Mouse (Mus musculus) layer of hippocampus, postnatal 14 days (tissue): ENCODE results near the gene Wbp1. TPM values are rescaled to one million over a fixed set of nuclear protein-coding genes. Genes with fewer than 3 reads are reported as not detected.

ENCODE experiments used
- DNase-seq, 2 experiments: peaks; one replicate each; pipeline ENCODE4 v3.0.0; 2021 to 2022; ENCODE audit warnings: low spot score in 2 of 2, mixed read lengths in 1 of 2
- total RNA-seq, 2 experiments: library from RNA; stranded (reverse); gene quantifications; 2 replicates each; pipeline ENCODE4 v1.2.3; 2021

Gene Wbp1
- total RNA-seq, 2 experiments from 2014 or later = 66.7 to 72.6 TPM

- DNase-seq = no peak
These were observed 3.7 kb downstream of the Wbp1 start for GRCm38 (mm10) chr6:83117616-83118015.

- DNase-seq = no peak
These were observed 4.3 kb downstream of the Wbp1 start for GRCm38 (mm10) chr6:83117165-83117438.

GRCm38 (mm10) chr6:83116373-83117164 is 4.8 kb downstream of the Wbp1 start:
- DNase-seq = no peak

- DNase-seq = peak in 1 of 2 experiments; percentile 17
These were observed 5.5 kb downstream of the Wbp1 start for GRCm38 (mm10) chr6:83115682-83116372.

GRCm38 (mm10) chr6:83115011-83115671 is 6.2 kb downstream of the Wbp1 start, which contains the start of gene Mogs:
Mogs (plus strand) TSS chr6:83115496.
- peak; percentile 88 to 93 for DNase-seq

- DNase-seq = no peak
These were observed 9.7 kb downstream of the Wbp1 start for GRCm38 (mm10) chr6:83111510-83112136.

GRCm38 (mm10) chr6:83108762-83109668 is 12.3 kb downstream of the Wbp1 start, which contains the start of gene Mrpl53:
Mrpl53 (plus strand) TSS chr6:83109040.
- DNase-seq = peak; percentile 78 to 82

GRCm38 (mm10) chr6:83107566-83108400 is 13.6 kb downstream of the Wbp1 start:
- DNase-seq = peak in 1 of 2 experiments; percentile 67

- peak; percentile 24 to 77 for DNase-seq
These were observed 17.2 kb downstream of the Wbp1 start for GRCm38 (mm10) chr6:83104158-83104557.

- DNase-seq = no peak
These were observed 18.2 kb downstream of the Wbp1 start for GRCm38 (mm10) chr6:83103130-83103650.

- peak in 1 of 2 experiments; percentile 58 for DNase-seq
These were observed 19.4 kb downstream of the Wbp1 start for GRCm38 (mm10) chr6:83101688-83102556.

- peak; percentile 87 to 94 for DNase-seq
These were observed 20.1 kb downstream of the Wbp1 start, which contains the start of the genes Ccdc142 and Gm42688 for GRCm38 (mm10) chr6:83101316-83101687. Ccdc142 (plus strand) TSS chr6:83101601. Gm42688 (plus strand) TSS chr6:83101617.

- DNase-seq = no peak
These were observed 22.9 kb downstream of the Wbp1 start for GRCm38 (mm10) chr6:83098411-83098810.

GRCm38 (mm10) chr6:83095968-83096367 is 25.4 kb downstream of the Wbp1 start:
- no peak for DNase-seq

GRCm38 (mm10) chr6:83092416-83093127 is 28.8 kb downstream of the Wbp1 start:
- no peak for DNase-seq

- no peak for DNase-seq
These were observed 33.5 kb downstream of the Wbp1 start for GRCm38 (mm10) chr6:83087926-83088260.

- no peak for DNase-seq
These were observed 34.0 kb downstream of the Wbp1 start for GRCm38 (mm10) chr6:83087205-83087925.
